Comparison of ENCODE assay signal across 10 mouse cellular contexts in genomic region chr10:14046935-14047334, GRCm38 (mm10).
A peak's percentile ranks its signal among the peaks of the same experiment; 100 is the strongest.
DNase-seq lines count a peak whose midpoint lies in the region; ATAC-seq and TF ChIP-seq lines count a peak whose summit lies in the region.
"Had no signal": no experiment of that assay in that cellular context is flagged by ENCODE, and none has a peak within 500 bp of the region (broad histone marks: within the 10 kb centered on the region; RNA-seq: fewer than 3 reads in every experiment).

No protein-coding gene starts in this region.

- ATAC-seq in lung, embryonic 14.5 days (ENCODE audit: insufficient read depth) = no peak
- no peak for ATAC-seq in forebrain, embryonic 15.5 days (replicated peaks)

- peak; percentile 35 for DNase-seq in gastrocnemius, adult 2 months
- DNase-seq in gastrocnemius, adult 8-10 months (ENCODE audit: low spot score in 2 of 2) = no peak
- DNase-seq in lung, embryonic 14.5 days = no peak
- DNase-seq in lung, postnatal 25 days (ENCODE audit: low spot score) = no peak
- no peak for DNase-seq in brain, embryonic 14.5 days (ENCODE audit: low read depth)
- peak; percentile 47 to 63 for DNase-seq in thymus, postnatal 10 days (ENCODE audit: low spot score in 2 of 2)
- DNase-seq in cerebellum, adult 9-11 months = no peak
- DNase-seq: right cerebral cortex, adult 18-20 months had no signal

- no peaks in the 10 kb centered on the region for H3K9me3 ChIP-seq in lung, embryonic 14.5 days (ENCODE audit: low read depth, low read length)
- H3K9me3 ChIP-seq in forebrain, embryonic 15.5 days = no peaks in the 10 kb centered on the region
- H3K9me3 ChIP-seq: hindbrain, embryonic 10.5 days had no signal

- H3K4me2 ChIP-seq in lung, embryonic 14.5 days = no peak overlapping the region
- H3K4me2 ChIP-seq in forebrain, embryonic 15.5 days (replicated peaks) = no peak overlapping the region

- peak overlapping the region; percentile 82 for H3K27ac ChIP-seq in gastrocnemius, adult 2 months
- H3K27ac ChIP-seq in lung, embryonic 14.5 days (ENCODE audit: low read depth) = no peak overlapping the region
- no peak overlapping the region for H3K27ac ChIP-seq in forebrain, embryonic 15.5 days (replicated peaks)

- no peak overlapping the region for H3K4me3 ChIP-seq in gastrocnemius, adult 2 months
- H3K4me3 ChIP-seq in lung, embryonic 14.5 days (ENCODE audit: low read depth, low read length) = no peak overlapping the region
- H3K4me3 ChIP-seq in forebrain, embryonic 15.5 days = no peak overlapping the region
- H3K4me3 ChIP-seq: hindbrain, embryonic 10.5 days had no signal

- intact Hi-C loops in gastrocnemius, adult 2 months (cut with DNase I) = no loop called here

- 67% methylated on average over 2 of the region's 2 CpGs for WGBS in lung, embryonic 14.5 days
- 75% methylated on average over 2 of the region's 2 CpGs for WGBS in forebrain, embryonic 15.5 days

- H3K27me3 ChIP-seq in lung, embryonic 14.5 days (ENCODE audit: insufficient read depth, low read length) = no peaks in the 10 kb centered on the region
- no peaks in the 10 kb centered on the region for H3K27me3 ChIP-seq in forebrain, embryonic 15.5 days

- peaks cover 5% of the 10 kb centered on the region; the same call in 1 of the 2 replicates for H3K4me1 ChIP-seq in lung, embryonic 14.5 days (ENCODE audit: insufficient read depth)
- peaks cover 32% of the 10 kb centered on the region for H3K4me1 ChIP-seq in forebrain, embryonic 15.5 days

- H3K9ac ChIP-seq in lung, embryonic 14.5 days = no peak overlapping the region
- no peak overlapping the region for H3K9ac ChIP-seq in forebrain, embryonic 15.5 days (replicated peaks)

- TF ChIP-seq CTCF in gastrocnemius, adult 2 months (IDR thresholded peaks at IDR 0.05) = peak; percentile 57
- TF ChIP-seq CTCF in lung, embryonic 14.5 days (IDR thresholded peaks at IDR 0.05; ENCODE audit: low read depth) = peak; percentile 47
- TF ChIP-seq CTCF in brain, embryonic 14.5 days (IDR thresholded peaks at IDR 0.05; ENCODE audit: borderline replicate concordance, extremely low read depth, insufficient read depth, insufficient read length) = peak; percentile 41; the same call in 1 of the 2 replicates

- TF ChIP-seq POLR2A in brain, embryonic 14.5 days (IDR thresholded peaks at IDR 0.05; ENCODE audit: borderline replicate concordance, extremely low read depth, insufficient read depth, insufficient read length, poor library complexity, severe bottlenecking) = no peak

- no peaks in the 10 kb centered on the region for H3K36me3 ChIP-seq in lung, embryonic 14.5 days (ENCODE audit: insufficient read depth)
- H3K36me3 ChIP-seq in forebrain, embryonic 15.5 days = no peaks in the 10 kb centered on the region
- H3K36me3 ChIP-seq: hindbrain, embryonic 10.5 days had no signal

Comparison
In these comparisons a context has a peak if more than half of its experiments do, and no peak if none do; other contexts are left out.
1. DNase-seq: peak in gastrocnemius, adult 2 months (single experiment) and thymus, postnatal 10 days (2 of 2); none in gastrocnemius, adult 8-10 months (0 of 2), lung, embryonic 14.5 days (single experiment), lung, postnatal 25 days (single experiment), brain, embryonic 14.5 days (single experiment) and cerebellum, adult 9-11 months (single experiment).
2. Peak in every context shown above with its lines, with median percentiles within 50 percentile points of each other: CTCF ChIP-seq.